Mouse (Mus musculus) heart, embryonic 16.5 days (tissue): ENCODE results near the gene Hexim1. TPM values are rescaled to one million over a fixed set of nuclear protein-coding genes. Genes with fewer than 3 reads are reported as not detected.
A peak's percentile ranks its signal among the peaks of the same experiment; 100 is the strongest.

Experiments used
- ATAC-seq: fragments of 200-750 bp; cut with Nextera tagmentation; replicated peaks from 2 replicates; pipeline ENCODE4 v1.8.0; 2017; ENCODE audit warnings: moderate number of reproducible peaks; ENCODE audit not compliant: insufficient read depth, low FRiP score; ENCODE audit errors: extremely low read depth
- H3K27ac ChIP-seq: fragments of 300-500 bp; sonication (generic); 2 replicates; pipeline ENCODE4 v1.5.1; 2014; ENCODE audit warnings: mild to moderate bottlenecking, low read length, control low read depth, moderate library complexity
- H3K27me3 ChIP-seq: fragments of 300-500 bp; sonication (generic); 2 replicates; pipeline ENCODE4 v1.6.1; 2014; ENCODE audit warnings: low read length, mixed read lengths; ENCODE audit not compliant: control insufficient read depth, insufficient read depth
- H3K36me3 ChIP-seq: fragments of 300-500 bp; sonication (generic); 2 replicates; pipeline ENCODE4 v1.6.1; 2014; ENCODE audit not compliant: control insufficient read depth, insufficient read depth
- H3K4me1 ChIP-seq: fragments of 300-500 bp; sonication (generic); 2 replicates; pipeline ENCODE4 v1.6.1; 2014; ENCODE audit warnings: low read length, mixed read lengths; ENCODE audit not compliant: control insufficient read depth, insufficient read depth
- H3K4me2 ChIP-seq: fragments of 300-500 bp; sonication (generic); 2 replicates; pipeline ENCODE4 v1.6.1; 2014; ENCODE audit warnings: low read depth, mild to moderate bottlenecking, control low read depth, low read length
- H3K4me3 ChIP-seq: fragments of 300-500 bp; sonication (generic); 2 replicates; pipeline ENCODE4 v1.5.1; 2014; ENCODE audit warnings: mild to moderate bottlenecking, control low read depth, low read length
- H3K9ac ChIP-seq: fragments of 300-500 bp; sonication (generic); 2 replicates; pipeline ENCODE4 v1.6.1; 2014; ENCODE audit warnings: low read length, control low read depth
- H3K9me3 ChIP-seq: fragments of 300-500 bp; sonication (generic); replicated peaks from 2 replicates; pipeline ENCODE4 v1.6.1; 2016; ENCODE audit warnings: low read length; ENCODE audit not compliant: control insufficient read depth
- WGBS: fragments of 180-500 bp; shearing (Covaris S2); extraction: QIAGEN DNeasy Blood & Tissue Kit; methylation state at CpG from one replicate; pipeline ENCODE4 v1.1.7; 2014; 5-methylcytosine and 5-hydroxymethylcytosine counted together
- polyA plus RNA-seq: library from polyadenylated mRNA; unstranded; fragments of >200 nt; fragmentation: Nextera tagmentation; extraction: Ambion mirVana; gene quantifications from 2 replicates; pipeline ENCODE4 v1.2.1, GENCODE M21; 2015

The Hexim1 gene
- polyA plus RNA-seq, 1 experiment from 2014 or later: 2.9 TPM

- ATAC-seq: no peak
- H3K4me2 ChIP-seq: no peak overlapping the region
- H3K4me1 ChIP-seq: peaks cover 23% of the 10 kb centered on the region
- no peaks in the 10 kb centered on the region for H3K9me3 ChIP-seq
- peak overlapping the region; percentile 77; the same call in 1 of the 2 replicates for H3K9ac ChIP-seq
- H3K27ac ChIP-seq: peak overlapping the region; percentile 72
- no peak overlapping the region for H3K4me3 ChIP-seq
- H3K27me3 ChIP-seq: no peaks in the 10 kb centered on the region
- H3K36me3 ChIP-seq: no peaks in the 10 kb centered on the region
- 52% methylated on average over 12 of the region's 12 CpGs for WGBS
These were observed 3.0 kb upstream of the Hexim1 start for GRCm38 (mm10) chr11:103113005-103113404.

- ATAC-seq: no peak
- H3K27ac ChIP-seq: no peak overlapping the region
- no peaks in the 10 kb centered on the region for H3K36me3 ChIP-seq
- no peak overlapping the region for H3K9ac ChIP-seq
- no peaks in the 10 kb centered on the region for H3K27me3 ChIP-seq
- H3K4me1 ChIP-seq: peaks cover 29% of the 10 kb centered on the region
- no peaks in the 10 kb centered on the region for H3K9me3 ChIP-seq
- H3K4me2 ChIP-seq: no peak overlapping the region
- H3K4me3 ChIP-seq: no peak overlapping the region
- WGBS: 86% methylated on average over 4 of the region's 4 CpGs
These were observed 2.3 kb upstream of the Hexim1 start for GRCm38 (mm10) chr11:103113771-103114170.

- WGBS: 89% methylated on average over 11 of the region's 11 CpGs
- Histone ChIP-seq H3K36me3 (no peaks in the 10 kb centered on the region), H3K9ac (peak overlapping the region; percentile 87), H3K4me3 (peak overlapping the region; percentile 62), H3K27me3 (no peaks in the 10 kb centered on the region), H3K4me2 (peak overlapping the region; percentile 83), H3K4me1 (peaks cover 33% of the 10 kb centered on the region), H3K27ac (peak overlapping the region; percentile 90), H3K9me3 (no peaks in the 10 kb centered on the region)
- no peak for ATAC-seq
These were observed 1.6 kb upstream of the Hexim1 start for GRCm38 (mm10) chr11:103114270-103114943.

GRCm38 (mm10) chr11:103115163-103116007 is 646 bp upstream of the Hexim1 start:
- Histone ChIP-seq H3K9me3 (no peaks in the 10 kb centered on the region), H3K4me1 (peaks cover 33% of the 10 kb centered on the region), H3K27me3 (no peaks in the 10 kb centered on the region), H3K4me2 (peak overlapping the region; percentile 83), H3K9ac (peak overlapping the region; percentile 87), H3K36me3 (no peaks in the 10 kb centered on the region), H3K27ac (peak overlapping the region; percentile 90), H3K4me3 (peak overlapping the region; percentile 62)
- under 1% methylated on average over 34 of the region's 34 CpGs for WGBS
- ATAC-seq: peak; percentile 71

GRCm38 (mm10) chr11:103116959-103117590 is 1.0 kb downstream of the Hexim1 start:
- ATAC-seq: peak; percentile 26
- H3K27me3 ChIP-seq: no peaks in the 10 kb centered on the region

GRCm38 (mm10) chr11:103117591-103118009 is 1.6 kb downstream of the Hexim1 start:
- peak overlapping the region; percentile 72 for H3K4me3 ChIP-seq
- H3K36me3 ChIP-seq: no peaks in the 10 kb centered on the region
- H3K9me3 ChIP-seq: no peaks in the 10 kb centered on the region
- H3K27me3 ChIP-seq: no peaks in the 10 kb centered on the region
- peaks cover 21% of the 10 kb centered on the region for H3K4me1 ChIP-seq
- under 1% methylated on average over 38 of the region's 38 CpGs for WGBS
- peak overlapping the region; percentile 76 for H3K9ac ChIP-seq
- H3K4me2 ChIP-seq: peak overlapping the region; percentile 93
- ATAC-seq: no peak
- H3K27ac ChIP-seq: peak overlapping the region; percentile 91

More at GRCm38 (mm10) chr11:103116959-103117590, 1.0 kb downstream of the Hexim1 start:
- peak overlapping the region; percentile 72 for H3K4me3 ChIP-seq
- peaks cover 25% of the 10 kb centered on the region for H3K4me1 ChIP-seq
- no peaks in the 10 kb centered on the region for H3K36me3 ChIP-seq
- under 1% methylated on average over 35 of the region's 35 CpGs for WGBS
- H3K4me2 ChIP-seq: peak overlapping the region; percentile 93
- H3K9ac ChIP-seq: peak overlapping the region; percentile 76
- H3K27ac ChIP-seq: peak overlapping the region; percentile 91
- H3K9me3 ChIP-seq: no peaks in the 10 kb centered on the region

GRCm38 (mm10) chr11:103118866-103119265 is 2.8 kb downstream of the Hexim1 start:
- Histone ChIP-seq H3K36me3 (no peaks in the 10 kb centered on the region), H3K9me3 (no peaks in the 10 kb centered on the region), H3K27ac (no peak overlapping the region), H3K4me1 (peaks cover 15% of the 10 kb centered on the region), H3K4me2 (peak overlapping the region; percentile 93), H3K9ac (0 out of 2 replicates have a peak overlapping the region, but pooled peaks have one; percentile 26), H3K4me3 (no peak overlapping the region; the same call in 1 of the 2 replicates), H3K27me3 (no peaks in the 10 kb centered on the region)
- no peak for ATAC-seq
- 79% methylated on average over 2 of the region's 2 CpGs for WGBS

GRCm38 (mm10) chr11:103119609-103120008 is 3.6 kb downstream of the Hexim1 start:
- WGBS: 52% methylated on average over 5 of the region's 5 CpGs
- Histone ChIP-seq H3K4me3 (no peak overlapping the region), H3K27me3 (no peaks in the 10 kb centered on the region), H3K4me1 (peaks cover 12% of the 10 kb centered on the region), H3K27ac (no peak overlapping the region), H3K9me3 (no peaks in the 10 kb centered on the region), H3K9ac (no peak overlapping the region), H3K4me2 (no peak overlapping the region), H3K36me3 (no peaks in the 10 kb centered on the region)
- no peak for ATAC-seq
